ENCODE assay signal across 16 mouse cellular contexts in genomic region chr5:71058047-71058446, GRCm38 (mm10). TPM values are rescaled to one million over a fixed set of nuclear protein-coding genes. Genes with fewer than 3 reads are reported as not detected.
DNase-seq lines count a peak whose midpoint lies in the region; ATAC-seq lines count a peak whose summit lies in the region.
"Had no signal": no experiment of that assay in that cellular context is flagged by ENCODE, and none has a peak within 500 bp of the region (broad histone marks: within the 10 kb centered on the region; RNA-seq: fewer than 3 reads in every experiment).

No protein-coding gene starts in this region.

- ATAC-seq in hindbrain, embryonic 12.5 days (ENCODE audit: low FRiP score) = no peak
- no peak for ATAC-seq in neural tube, embryonic 15.5 days (ENCODE audit: low FRiP score)
- peak; percentile 82 for ATAC-seq in forebrain, embryonic 13.5 days
- peak; percentile 76; the same call in 1 of the 2 replicates for ATAC-seq in midbrain, embryonic 14.5 days (ENCODE audit: low FRiP score, low TSS enrichment)

- DNase-seq in hindbrain, embryonic 10.5 days (ENCODE audit: low spot score) = peak; percentile 6
- DNase-seq in neural tube, embryonic 10.5 days (ENCODE audit: extremely low spot score, low spot score) = no peak
- DNase-seq in midbrain, embryonic 14.5 days = peak; percentile 64
- no peak for DNase-seq in liver
- DNase-seq in layer of hippocampus, postnatal 25 days (ENCODE audit: extremely low spot score in 1 of 2, low spot score in 1 of 2) = no peak
- DNase-seq: cerebellum, postnatal 36 days; lung, adult 18-20 months had no signal

- no peaks in the 10 kb centered on the region for H3K9me3 ChIP-seq in hindbrain, embryonic 10.5 days
- H3K9me3 ChIP-seq in hindbrain, embryonic 12.5 days (replicated peaks) = no peaks in the 10 kb centered on the region
- H3K9me3 ChIP-seq in neural tube, embryonic 15.5 days (replicated peaks) = no peaks in the 10 kb centered on the region
- H3K9me3 ChIP-seq in forebrain, embryonic 13.5 days (replicated peaks) = no peaks in the 10 kb centered on the region
- H3K9me3 ChIP-seq in midbrain, embryonic 14.5 days (ENCODE audit: control insufficient read depth, low read length) = no peaks in the 10 kb centered on the region
- H3K9me3 ChIP-seq: limb, embryonic 13.5 days; neural tube, embryonic 12.5 days; stomach, embryonic 15.5 days had no signal

- H3K9ac ChIP-seq in hindbrain, embryonic 12.5 days = no peak overlapping the region
- no peak overlapping the region for H3K9ac ChIP-seq in neural tube, embryonic 15.5 days (replicated peaks)
- no peak overlapping the region for H3K9ac ChIP-seq in forebrain, embryonic 13.5 days
- H3K9ac ChIP-seq in midbrain, embryonic 14.5 days (replicated peaks; ENCODE audit: low read length) = no peak overlapping the region
- H3K9ac ChIP-seq: limb, embryonic 13.5 days; neural tube, embryonic 12.5 days; stomach, embryonic 15.5 days had no signal

- no peak overlapping the region for H3K27ac ChIP-seq in hindbrain, embryonic 10.5 days
- H3K27ac ChIP-seq in hindbrain, embryonic 12.5 days = no peak overlapping the region
- 0 out of 2 replicates have a peak overlapping the region, but pooled peaks have one; percentile 15 for H3K27ac ChIP-seq in neural tube, embryonic 15.5 days (replicated peaks)
- H3K27ac ChIP-seq in forebrain, embryonic 13.5 days = no peak overlapping the region
- H3K27ac ChIP-seq in midbrain, embryonic 14.5 days (replicated peaks; ENCODE audit: low read depth, low read length) = no peak overlapping the region
- H3K27ac ChIP-seq: limb, embryonic 13.5 days; neural tube, embryonic 12.5 days; stomach, embryonic 15.5 days had no signal

- no peak overlapping the region for H3K4me3 ChIP-seq in hindbrain, embryonic 10.5 days
- no peak overlapping the region for H3K4me3 ChIP-seq in hindbrain, embryonic 12.5 days
- no peak overlapping the region for H3K4me3 ChIP-seq in neural tube, embryonic 15.5 days (replicated peaks)
- no peak overlapping the region for H3K4me3 ChIP-seq in forebrain, embryonic 13.5 days
- H3K4me3 ChIP-seq in midbrain, embryonic 14.5 days (replicated peaks; ENCODE audit: low read depth, low read length) = no peak overlapping the region
- H3K4me3 ChIP-seq: limb, embryonic 13.5 days; neural tube, embryonic 12.5 days; stomach, embryonic 15.5 days had no signal

- 56% methylated on average over 7 of the region's 7 CpGs for WGBS in hindbrain, embryonic 10.5 days
- 58% methylated on average over 7 of the region's 7 CpGs for WGBS in hindbrain, embryonic 12.5 days
- WGBS in neural tube, embryonic 15.5 days = 41% methylated on average over 7 of the region's 7 CpGs
- WGBS in forebrain, embryonic 13.5 days = 35% methylated on average over 7 of the region's 7 CpGs
- WGBS in midbrain, embryonic 14.5 days = 12% methylated on average over 7 of the region's 7 CpGs

- H3K36me3 ChIP-seq in hindbrain, embryonic 10.5 days = no peaks in the 10 kb centered on the region
- H3K36me3 ChIP-seq in hindbrain, embryonic 12.5 days = no peaks in the 10 kb centered on the region
- no peaks in the 10 kb centered on the region for H3K36me3 ChIP-seq in neural tube, embryonic 15.5 days
- no peaks in the 10 kb centered on the region for H3K36me3 ChIP-seq in forebrain, embryonic 13.5 days (ENCODE audit: poor library complexity, severe bottlenecking)
- no peaks in the 10 kb centered on the region for H3K36me3 ChIP-seq in midbrain, embryonic 14.5 days (ENCODE audit: control insufficient read depth, insufficient read depth, low read length)
- H3K36me3 ChIP-seq: limb, embryonic 13.5 days; neural tube, embryonic 12.5 days; stomach, embryonic 15.5 days had no signal

- H3K27me3 ChIP-seq in hindbrain, embryonic 10.5 days (ENCODE audit: insufficient read depth, poor library complexity, severe bottlenecking) = no peaks in the 10 kb centered on the region
- no peaks in the 10 kb centered on the region for H3K27me3 ChIP-seq in hindbrain, embryonic 12.5 days
- H3K27me3 ChIP-seq in neural tube, embryonic 15.5 days (replicated peaks) = no peaks in the 10 kb centered on the region
- no peaks in the 10 kb centered on the region for H3K27me3 ChIP-seq in forebrain, embryonic 13.5 days
- no peaks in the 10 kb centered on the region for H3K27me3 ChIP-seq in midbrain, embryonic 14.5 days (ENCODE audit: control insufficient read depth, insufficient read depth, low read length)
- H3K27me3 ChIP-seq: limb, embryonic 13.5 days; neural tube, embryonic 12.5 days; stomach, embryonic 15.5 days had no signal

- H3K4me1 ChIP-seq in hindbrain, embryonic 10.5 days (replicated peaks) = no peaks in the 10 kb centered on the region
- no peaks in the 10 kb centered on the region for H3K4me1 ChIP-seq in hindbrain, embryonic 12.5 days
- peaks cover 6% of the 10 kb centered on the region; the same call in 1 of the 2 replicates for H3K4me1 ChIP-seq in neural tube, embryonic 15.5 days
- 0 out of 2 replicates have a peak, but pooled peaks cover 6% of the 10 kb centered on the region for H3K4me1 ChIP-seq in forebrain, embryonic 13.5 days
- peaks cover 5% of the 10 kb centered on the region; the same call in 1 of the 2 replicates for H3K4me1 ChIP-seq in midbrain, embryonic 14.5 days (ENCODE audit: control insufficient read depth, insufficient read depth, low read length)
- H3K4me1 ChIP-seq: limb, embryonic 13.5 days; neural tube, embryonic 12.5 days; stomach, embryonic 15.5 days had no signal

- no peak overlapping the region for H3K4me2 ChIP-seq in hindbrain, embryonic 12.5 days (replicated peaks)
- H3K4me2 ChIP-seq in neural tube, embryonic 15.5 days = no peak overlapping the region
- H3K4me2 ChIP-seq in forebrain, embryonic 13.5 days = no peak overlapping the region
- H3K4me2 ChIP-seq in midbrain, embryonic 14.5 days (ENCODE audit: low read length) = no peak overlapping the region; the same call in 1 of the 2 replicates
- H3K4me2 ChIP-seq: limb, embryonic 13.5 days; neural tube, embryonic 12.5 days; stomach, embryonic 15.5 days had no signal

RNA-seq across cellular contexts. Expression of gene Gabra2, which starts 37.6 kb away (rescaled TPM):
- 1.3 and 3.3 TPM in 2 replicates for polyA plus RNA-seq in hindbrain, embryonic 10.5 days (2016; fragmentation: Nextera tagmentation; extraction: Ambion mirVana)
- 10.6 and 11.3 TPM in 2 replicates for polyA plus RNA-seq in hindbrain, embryonic 12.5 days (2016; fragmentation: Nextera tagmentation; extraction: Ambion mirVana)
- 42.8 and 54.0 TPM in 2 replicates for polyA plus RNA-seq in neural tube, embryonic 15.5 days (2015; fragmentation: Nextera tagmentation; extraction: Ambion mirVana)
- 30.0 and 33.1 TPM in 2 replicates for polyA plus RNA-seq in forebrain, embryonic 13.5 days (2015; fragmentation: Nextera tagmentation; extraction: Ambion mirVana)
- 37.9 and 38.3 TPM in 2 replicates for polyA plus RNA-seq in midbrain, embryonic 14.5 days (2014; fragmentation: Nextera tagmentation; extraction: Ambion mirVana)
- 100 to 1,000 TPM; 128 to 134 TPM for total RNA-seq in layer of hippocampus, postnatal 25 days (2021)
- total RNA-seq: granulocyte monocyte progenitor cell, adult 5-6 weeks; megakaryocyte progenitor cell, adult 5-6 weeks had no signal
- polyA plus RNA-seq: heart, postnatal 0 days had no signal

Comparison
In these comparisons a context has a peak if more than half of its experiments do, and no peak if none do; other contexts are left out.
1. DNase-seq: peak in hindbrain, embryonic 10.5 days (single experiment) and midbrain, embryonic 14.5 days (single experiment); none in neural tube, embryonic 10.5 days (single experiment), liver (single experiment) and layer of hippocampus, postnatal 25 days (0 of 2).
2. ATAC-seq: peak in forebrain, embryonic 13.5 days (single experiment) and midbrain, embryonic 14.5 days (single experiment); none in hindbrain, embryonic 12.5 days (single experiment) and neural tube, embryonic 15.5 days (single experiment).